9 mouse cellular contexts compared by ENCODE assay signal in genomic region chr17:25333943-25334342, GRCm38 (mm10). TPM values are rescaled to one million over a fixed set of nuclear protein-coding genes. Genes with fewer than 3 reads are reported as not detected.
DNase-seq lines count a peak whose midpoint lies in the region; ATAC-seq and TF ChIP-seq lines count a peak whose summit lies in the region.
"Had no signal": no experiment of that assay in that cellular context is flagged by ENCODE, and none has a peak within 500 bp of the region (broad histone marks: within the 10 kb centered on the region; RNA-seq: fewer than 3 reads in every experiment).

No protein-coding gene starts in this region.

- DNase-seq in 416B (ENCODE audit: low read depth) = peak; percentile 61
- peak; percentile 83 to 84 for DNase-seq in kidney, postnatal 4 days
- peak; percentile 71 for DNase-seq in lung, postnatal 0 days (ENCODE audit: low spot score)
- peak; percentile 85 for DNase-seq in right cerebral cortex, postnatal 4 days

- H3K9me3 ChIP-seq in lung, postnatal 0 days (ENCODE audit: low read length) = no peaks in the 10 kb centered on the region
- H3K9me3 ChIP-seq: limb, embryonic 15.5 days had no signal

- TF ChIP-seq EP300 in lung, postnatal 0 days (IDR thresholded peaks at IDR 0.05) = no peak

- H3K36me3 ChIP-seq in C2C12 (ENCODE audit: control insufficient read depth, insufficient read depth) = no peaks in the 10 kb centered on the region
- no peaks in the 10 kb centered on the region for H3K36me3 ChIP-seq in lung, postnatal 0 days (ENCODE audit: insufficient read depth, low read length)
- H3K36me3 ChIP-seq: limb, embryonic 15.5 days had no signal

- no peak overlapping the region for H3K4me2 ChIP-seq in lung, postnatal 0 days (replicated peaks; ENCODE audit: low read depth, low read length)
- H3K4me2 ChIP-seq: limb, embryonic 15.5 days had no signal

- H3K4me1 ChIP-seq in bone marrow macrophage, adult 2 months (ENCODE audit: control insufficient read depth, insufficient read depth, low read length) = peaks cover 19% of the 10 kb centered on the region
- H3K4me1 ChIP-seq in embryonic fibroblast, embryonic 13.5 days (ENCODE audit: control insufficient read depth, insufficient read depth, low read length) = no peaks in the 10 kb centered on the region
- H3K4me1 ChIP-seq in lung, postnatal 0 days (ENCODE audit: insufficient read depth, low read depth, low read length) = no peaks in the 10 kb centered on the region
- H3K4me1 ChIP-seq: limb, embryonic 15.5 days had no signal

- H3K27me3 ChIP-seq in C2C12 (ENCODE audit: control insufficient read depth, insufficient read depth, insufficient read length) = peaks cover 52% of the 10 kb centered on the region
- H3K27me3 ChIP-seq in lung, postnatal 0 days (replicated peaks; ENCODE audit: insufficient read depth, low read length) = no peaks in the 10 kb centered on the region

- no peak overlapping the region for H3K9ac ChIP-seq in lung, postnatal 0 days (replicated peaks; ENCODE audit: low read depth)
- H3K9ac ChIP-seq: limb, embryonic 15.5 days had no signal

- H3ac ChIP-seq in C2C12 (ENCODE audit: control insufficient read depth, insufficient read length, low read depth) = no peak overlapping the region

- no peaks in the 10 kb centered on the region for H3K79me2 ChIP-seq in C2C12 (ENCODE audit: control insufficient read depth, insufficient read depth)

- no peaks in the 10 kb centered on the region for H3K79me3 ChIP-seq in C2C12 (ENCODE audit: low read depth)

- no peak overlapping the region for H3K27ac ChIP-seq in bone marrow macrophage, adult 2 months (ENCODE audit: insufficient read depth, low read depth, low read length)
- no peak overlapping the region for H3K27ac ChIP-seq in embryonic fibroblast, embryonic 13.5 days (ENCODE audit: insufficient read depth, low read length)
- H3K27ac ChIP-seq in lung, postnatal 0 days (ENCODE audit: low read length) = no peak overlapping the region
- H3K27ac ChIP-seq: limb, embryonic 15.5 days had no signal

- TF ChIP-seq POLR2A in bone marrow macrophage, adult 2 months (IDR thresholded peaks at IDR 0.05; ENCODE audit: borderline replicate concordance, low read depth, low read length) = no peak
- no peak for TF ChIP-seq POLR2A in embryonic fibroblast, embryonic 13.5 days (IDR thresholded peaks at IDR 0.05; ENCODE audit: low read depth, low read length)

- no peak overlapping the region for H3K4me3 ChIP-seq in C2C12 (ENCODE audit: insufficient read depth, poor library complexity, severe bottlenecking)
- no peak overlapping the region for H3K4me3 ChIP-seq in bone marrow macrophage, adult 2 months (ENCODE audit: insufficient read depth, low read length)
- H3K4me3 ChIP-seq in embryonic fibroblast, embryonic 13.5 days (ENCODE audit: insufficient read depth, low read length) = no peak overlapping the region
- no peak overlapping the region for H3K4me3 ChIP-seq in lung, postnatal 0 days (ENCODE audit: low read depth, low read length)
- H3K4me3 ChIP-seq: limb, embryonic 15.5 days had no signal

- 1% methylated on average over 8 of the region's 8 CpGs for WGBS in lung, postnatal 0 days

- TF ChIP-seq CTCF in C2C12 (IDR thresholded peaks at IDR 0.05; ENCODE audit: control insufficient read depth, insufficient read depth, insufficient read length) = peak; percentile 67
- peak; percentile 95 for TF ChIP-seq CTCF in bone marrow macrophage, adult 2 months (IDR thresholded peaks at IDR 0.05; ENCODE audit: low read depth, low read length)
- TF ChIP-seq CTCF in embryonic fibroblast, embryonic 13.5 days (IDR thresholded peaks at IDR 0.05; ENCODE audit: borderline replicate concordance, insufficient read depth, low read length) = peak; percentile 94
- peak; percentile 92 for TF ChIP-seq CTCF in lung, postnatal 0 days (IDR thresholded peaks at IDR 0.05)

- no peak for ATAC-seq in lung, postnatal 0 days
- ATAC-seq in megakaryocyte, adult 5-6 weeks (ENCODE audit: poor library complexity, severe bottlenecking) = no peak

TF ChIP-seq in C2C12, 6 proteins besides CTCF, POLR2A, EP300 and RAD21:
- TF ChIP-seq CEBPB (IDR thresholded peaks at IDR 0.05; ENCODE audit: low read depth) (no peak), USF1 (IDR thresholded peaks at IDR 0.05; ENCODE audit: low read depth) (no peak), MAX (IDR thresholded peaks at IDR 0.05) (no peak), FOSL1 (IDR thresholded peaks at IDR 0.05; ENCODE audit: insufficient read depth, low read length, poor library complexity, severe bottlenecking) (no peak)
TF ChIP-seq in C2C12: peak in this region for 0.

RNA-seq across cellular contexts. Expression of gene Tpsab1, which starts 11.4 kb away (rescaled TPM):
- polyA plus RNA-seq in C2C12 (2012; fragmentation: generic; extraction: Trizol) = 2.5 TPM
- polyA plus RNA-seq in bone marrow macrophage, adult 2 months (2012; ENCODE audit: insufficient read depth, insufficient read length, missing spikeins) = not detected in 2 replicates
- polyA plus RNA-seq in embryonic fibroblast, embryonic 13.5 days (2011; ENCODE audit: insufficient read length, low read depth, missing spikeins) = not detected in 2 replicates
- polyA plus RNA-seq in lung, postnatal 0 days (2015; fragmentation: Nextera tagmentation; extraction: Ambion mirVana) = 0.57 and 0.61 TPM in 2 replicates
- not detected in 2 replicates for total RNA-seq in megakaryocyte, adult 5-6 weeks (2015)
- total RNA-seq in megakaryocyte, adult 5-6 weeks (2017) = not detected in 2 replicates

RNA-seq across cellular contexts. Expression of gene Prss29, which starts 15.5 kb away (rescaled TPM):
- polyA plus RNA-seq in C2C12 (2012; fragmentation: generic; extraction: Trizol) = not detected
- not detected in 2 replicates for polyA plus RNA-seq in bone marrow macrophage, adult 2 months (2012; ENCODE audit: insufficient read depth, insufficient read length, missing spikeins)
- polyA plus RNA-seq in embryonic fibroblast, embryonic 13.5 days (2011; ENCODE audit: insufficient read length, low read depth, missing spikeins) = not detected in 2 replicates
- polyA plus RNA-seq in lung, postnatal 0 days (2015; fragmentation: Nextera tagmentation; extraction: Ambion mirVana) = not detected in 2 replicates
- not detected in 2 replicates for total RNA-seq in megakaryocyte, adult 5-6 weeks (2015)
- total RNA-seq in megakaryocyte, adult 5-6 weeks (2017) = not detected in 2 replicates
- polyA plus RNA-seq: limb, embryonic 15.5 days had no signal

RNA-seq across cellular contexts. Expression of gene Prss28, which starts 25.5 kb away (rescaled TPM):
- polyA plus RNA-seq in C2C12 (2012; fragmentation: generic; extraction: Trizol) = not detected
- polyA plus RNA-seq in bone marrow macrophage, adult 2 months (2012; ENCODE audit: insufficient read depth, insufficient read length, missing spikeins) = not detected in 2 replicates
- polyA plus RNA-seq in embryonic fibroblast, embryonic 13.5 days (2011; ENCODE audit: insufficient read length, low read depth, missing spikeins) = not detected in 2 replicates
- polyA plus RNA-seq in lung, postnatal 0 days (2015; fragmentation: Nextera tagmentation; extraction: Ambion mirVana) = not detected in 2 replicates
- 0.18 and 1.8 TPM in 2 replicates for total RNA-seq in megakaryocyte, adult 5-6 weeks (2015)
- total RNA-seq in megakaryocyte, adult 5-6 weeks (2017) = 1.3 and 2.0 TPM in 2 replicates
- polyA plus RNA-seq: limb, embryonic 15.5 days had no signal

RNA-seq across cellular contexts. Expression of gene Tpsb2, which starts 32.2 kb away (rescaled TPM):
- polyA plus RNA-seq in C2C12 (2012; fragmentation: generic; extraction: Trizol) = not detected
- not detected in 2 replicates for polyA plus RNA-seq in bone marrow macrophage, adult 2 months (2012; ENCODE audit: insufficient read depth, insufficient read length, missing spikeins)
- polyA plus RNA-seq in embryonic fibroblast, embryonic 13.5 days (2011; ENCODE audit: insufficient read length, low read depth, missing spikeins) = not detected in 2 replicates
- 11.4 and 15.3 TPM in 2 replicates for polyA plus RNA-seq in lung, postnatal 0 days (2015; fragmentation: Nextera tagmentation; extraction: Ambion mirVana)
- not detected in 2 replicates for total RNA-seq in megakaryocyte, adult 5-6 weeks (2015)
- total RNA-seq in megakaryocyte, adult 5-6 weeks (2017) = not detected in 2 replicates

RNA-seq across cellular contexts. Expression of gene Tpsg1, which starts 35.1 kb away (rescaled TPM):
- polyA plus RNA-seq in C2C12 (2012; fragmentation: generic; extraction: Trizol) = not detected
- polyA plus RNA-seq in bone marrow macrophage, adult 2 months (2012; ENCODE audit: insufficient read depth, insufficient read length, missing spikeins) = not detected in 2 replicates
- polyA plus RNA-seq in embryonic fibroblast, embryonic 13.5 days (2011; ENCODE audit: insufficient read length, low read depth, missing spikeins) = 0.91 TPM in 1 of 2 replicates, not detected in the other
- polyA plus RNA-seq in lung, postnatal 0 days (2015; fragmentation: Nextera tagmentation; extraction: Ambion mirVana) = 0.17 and 0.18 TPM in 2 replicates
- total RNA-seq in megakaryocyte, adult 5-6 weeks (2015) = not detected in 2 replicates
- total RNA-seq in megakaryocyte, adult 5-6 weeks (2017) = not detected in 2 replicates
